Mouse (Mus musculus) embryonic fibroblast, embryonic 13.5 days (primary cell): ENCODE measurements at regions not wholly inside any gene's neighbourhood (a gene's known extent, or its start where the extent isn't known, plus 50 kb on each side); places are given as distances from the start of the nearest gene placed in this dataset.

Experiments used
- CTCF ChIP-seq: IDR thresholded peaks from 2 replicates; pipeline ENCODE4 v1.5.1; 2011; ENCODE audit warnings: mild to moderate bottlenecking, control low read depth, low read length, moderate library complexity, borderline replicate concordance; ENCODE audit not compliant: insufficient read depth
- POLR2A ChIP-seq: IDR thresholded peaks from 2 replicates; pipeline ENCODE4 v1.6.1; 2011; ENCODE audit warnings: low read depth, mild to moderate bottlenecking, control low read depth, low read length, moderate library complexity

DNA sequence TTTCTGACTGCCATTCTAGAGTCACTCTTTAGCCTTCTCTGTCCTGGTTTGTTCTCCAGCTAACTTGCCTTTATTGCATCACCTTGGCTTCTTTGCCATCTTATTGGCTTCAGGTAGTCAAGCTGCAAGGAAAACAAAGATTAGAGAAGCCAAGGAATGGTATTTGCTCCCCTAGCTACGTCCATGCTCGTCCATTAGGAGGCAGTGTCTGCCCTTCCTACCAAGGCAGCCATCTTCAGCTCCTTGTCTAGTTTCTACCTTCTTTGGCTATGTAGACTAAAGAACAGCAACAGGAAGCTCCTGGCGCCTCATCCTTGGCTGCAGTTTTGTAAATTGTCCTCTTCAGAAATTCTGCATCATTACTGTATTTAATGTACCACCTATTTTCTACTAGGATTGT lies 192.9 kb downstream of the Mospd2 start:
- TF ChIP-seq CTCF = peak; percentile 22; the same call in 1 of the 2 replicates
- TF ChIP-seq POLR2A = no peak
